Mouse (Mus musculus) sigmoid colon, adult 10 weeks (tissue): ENCODE results near the gene Fastk. TPM values are rescaled to one million over a fixed set of nuclear protein-coding genes. Genes with fewer than 3 reads are reported as not detected.

Experiments
- polyA plus RNA-seq: library from polyadenylated mRNA; stranded (reverse); fragments of 350-450 nt; fragmentation: Illumina TruSeq; extraction: RNeasy Lipid Tissue Mini Kit (QIAGEN cat#74804); gene quantifications from one replicate; pipeline ENCODE4 v1.2.3, GENCODE M21; 2014; ENCODE audit warnings: low read depth, low replicate concordance

Gene Fastk
- polyA plus RNA-seq = 6.5 TPM

GRCm38 (mm10) chr5:24444746-24445427, at the start of gene Fastk:
Gene Fastk, minus strand, starts transcription at chr5:24445287.

GRCm38 (mm10) chr5:24452030-24452690, 7.1 kb upstream of the Fastk start, which contains the start of gene Agap3:
Gene Agap3, plus strand, starts transcription at chr5:24452177.

GRCm38 (mm10) chr5:24447624-24448298, 2.7 kb upstream of the Fastk start, which contains the start of gene Tmub1:
Gene Tmub1, minus strand, starts transcription at chr5:24447854.

GRCm38 (mm10) chr5:24423129-24424003, 21.7 kb downstream of the Fastk start, which contains the start of the genes Cdk5 and Slc4a2:
Gene Cdk5, minus strand, starts transcription at chr5:24423530.
Gene Slc4a2, plus strand, starts transcription at chr5:24423837.

GRCm38 (mm10) chr5:24413042-24413693, 31.9 kb downstream of the Fastk start, which contains the start of gene Asic3:
Gene Asic3, plus strand, starts transcription at chr5:24413392.

GRCm38 (mm10) chr5:24393392-24393997, 51.6 kb downstream of the Fastk start, which contains the start of gene Abcb8:
Gene Abcb8, plus strand, starts transcription at chr5:24393663.

GRCm38 (mm10) chr5:24391864-24392263, 53.2 kb downstream of the Fastk start, which contains the start of gene Atg9b:
Gene Atg9b, minus strand, starts transcription at chr5:24392143.

Other genes starting within 250 kb of the Fastk start
- gene Kcnh2, start 93.7 kb downstream of the Fastk start, polyA plus RNA-seq = 0.47 TPM
- not detected for gene Nos3, start 80.5 kb downstream of the Fastk start, polyA plus RNA-seq
- not detected for gene Atg9b, start 53.1 kb downstream of the Fastk start, polyA plus RNA-seq
- gene Abcb8, start 51.6 kb downstream of the Fastk start, polyA plus RNA-seq = 4.7 TPM
- not detected for gene Asic3, start 31.9 kb downstream of the Fastk start, polyA plus RNA-seq
- 18.5 TPM for gene Cdk5, start 21.8 kb downstream of the Fastk start, polyA plus RNA-seq
- 32.6 TPM for gene Slc4a2, start 21.4 kb downstream of the Fastk start, polyA plus RNA-seq
- gene Tmub1, start 2.6 kb upstream of the Fastk start, polyA plus RNA-seq = 1.5 TPM
- 1.6 TPM for gene Agap3, start 6.9 kb upstream of the Fastk start, polyA plus RNA-seq
- gene Gbx1, start 81.9 kb upstream of the Fastk start, polyA plus RNA-seq = not detected
- not detected for gene Asb10, start 95.7 kb upstream of the Fastk start, polyA plus RNA-seq
- gene 4931409K22Rik, start 111.5 kb upstream of the Fastk start, polyA plus RNA-seq = not detected
- gene Abcf2, start 132.2 kb upstream of the Fastk start, polyA plus RNA-seq = 6.9 TPM
- gene Chpf2, start 141.5 kb upstream of the Fastk start, polyA plus RNA-seq = 0.79 TPM
- 1.2 TPM for gene Smarcd3, start 179.1 kb upstream of the Fastk start, polyA plus RNA-seq
- gene Nub1, start 240.2 kb upstream of the Fastk start, polyA plus RNA-seq = 39.2 TPM